Mouse (Mus musculus): ENCODE data around the gene Xxylt1. TPM values are rescaled to one million over a fixed set of nuclear protein-coding genes. Genes with fewer than 3 reads are reported as not detected.

Gene Xxylt1
- polyA plus RNA-seq, 1 experiment = 2.7 TPM

DNA sequence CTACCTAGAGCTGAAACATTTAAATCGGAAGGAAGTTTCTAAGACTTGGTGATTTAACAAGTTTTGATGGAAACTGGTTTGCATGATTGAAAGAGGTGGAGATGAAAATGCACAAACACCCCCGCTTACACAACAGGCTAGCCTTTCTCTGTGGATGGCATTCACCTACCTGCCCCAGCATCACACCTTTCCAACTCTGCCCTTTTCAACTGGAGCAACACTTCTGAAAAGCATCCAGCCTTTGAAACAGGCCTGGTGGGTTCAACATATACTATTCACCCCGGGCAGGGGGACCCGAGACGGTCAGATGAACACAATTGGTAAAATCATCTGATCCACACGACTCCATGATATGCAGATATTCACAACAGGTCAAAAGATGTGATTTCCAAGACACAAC, 659 bp upstream of the Xxylt1 start:
- Histone ChIP-seq H3K4me3 (replicated peaks; ENCODE audit: control insufficient read depth, low read depth, low read length) (no peak overlapping the region), H3K27ac (ENCODE audit: control insufficient read depth, insufficient read depth, low read depth, low read length, poor library complexity) (no peak overlapping the region), H3K4me1 (ENCODE audit: control insufficient read depth, insufficient read depth, low read length) (no peaks in the 10 kb centered on the region; the same call in 1 of the 2 replicates)
- TF ChIP-seq CTCF (IDR thresholded peaks at IDR 0.05; ENCODE audit: control insufficient read depth, insufficient read depth, low read length) (no peak), POLR2A (IDR thresholded peaks at IDR 0.05; ENCODE audit: borderline replicate concordance, control insufficient read depth, low read depth, low read length) (no peak)
- WGBS = 87% methylated on average over 6 of the region's 6 CpGs

DNA sequence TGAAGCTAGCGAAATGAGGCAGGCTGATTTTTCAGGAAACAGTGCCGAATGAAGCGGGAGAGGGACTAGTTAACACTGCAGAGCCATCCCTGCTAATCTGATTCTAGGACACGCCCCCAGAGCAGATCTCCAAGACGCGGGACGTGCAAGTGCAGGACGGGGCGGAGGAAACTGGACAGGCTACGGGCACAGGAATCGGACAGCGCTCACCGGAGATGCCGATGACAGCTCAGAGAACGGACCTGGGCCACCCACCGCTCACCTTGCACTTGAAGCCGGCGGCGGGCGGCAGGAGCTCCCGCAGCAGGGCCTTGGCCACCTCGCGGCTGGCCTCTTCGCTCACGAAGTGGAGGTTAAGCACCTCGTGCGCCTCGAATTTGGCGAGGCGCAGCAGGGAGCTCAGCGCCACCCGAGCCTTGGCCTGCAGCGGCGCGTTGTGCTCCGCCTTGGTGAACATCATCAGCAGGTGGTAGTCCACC, 620 bp downstream of the Xxylt1 start:
- no peaks in the 10 kb centered on the region; the same call in 1 of the 2 replicates for H3K4me1 ChIP-seq (ENCODE audit: control insufficient read depth, insufficient read depth, low read length)
- under 1% methylated on average over 36 of the region's 36 CpGs for WGBS
- H3K27ac ChIP-seq (ENCODE audit: control insufficient read depth, insufficient read depth, low read depth, low read length, poor library complexity) = peak overlapping the region; percentile 69
- no peak for TF ChIP-seq CTCF (IDR thresholded peaks at IDR 0.05; ENCODE audit: control insufficient read depth, insufficient read depth, low read length)
- TF ChIP-seq POLR2A (IDR thresholded peaks at IDR 0.05; ENCODE audit: borderline replicate concordance, control insufficient read depth, low read depth, low read length) = no peak
- H3K4me3 ChIP-seq (replicated peaks; ENCODE audit: control insufficient read depth, low read depth, low read length) = peak overlapping the region; percentile 69

- no peak overlapping the region for H3K27ac ChIP-seq (ENCODE audit: control insufficient read depth, insufficient read depth, low read depth, low read length, poor library complexity)
- H3K4me1 ChIP-seq (ENCODE audit: control insufficient read depth, insufficient read depth, low read length) = no peaks in the 10 kb centered on the region; the same call in 1 of the 2 replicates
- WGBS = 88% methylated on average over 5 of the region's 5 CpGs
- H3K4me3 ChIP-seq (replicated peaks; ENCODE audit: control insufficient read depth, low read depth, low read length) = no peak overlapping the region
- TF ChIP-seq POLR2A (IDR thresholded peaks at IDR 0.05; ENCODE audit: borderline replicate concordance, control insufficient read depth, low read depth, low read length) (no peak), CTCF (IDR thresholded peaks at IDR 0.05; ENCODE audit: control insufficient read depth, insufficient read depth, low read length) (no peak)
These were observed 3.8 kb downstream of the Xxylt1 start for GRCm38 (mm10) chr16:31077396-31077795.

DNA sequence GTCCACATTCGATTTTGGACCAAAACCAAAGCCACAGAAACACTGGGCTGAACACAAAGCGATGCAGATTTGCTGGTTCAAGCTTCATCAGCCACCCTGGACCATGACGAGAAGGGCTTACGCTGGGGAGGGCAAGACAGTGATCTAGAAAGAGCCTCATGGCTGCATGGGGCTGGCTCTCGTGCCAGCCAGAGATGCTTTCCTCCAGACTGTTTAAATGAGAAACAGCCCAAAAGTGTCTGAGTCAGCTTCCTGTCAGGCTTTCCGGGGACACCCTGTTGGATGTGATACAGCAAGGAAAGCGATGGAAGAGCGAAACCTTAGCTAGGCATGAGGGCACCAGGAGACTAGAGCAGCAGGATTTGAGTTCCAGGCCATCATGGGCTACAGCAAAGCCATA, 4.8 kb downstream of the Xxylt1 start:
- WGBS = 29% methylated on average over 8 of the region's 8 CpGs
- Histone ChIP-seq H3K4me1 (ENCODE audit: control insufficient read depth, insufficient read depth, low read length) (no peaks in the 10 kb centered on the region; the same call in 1 of the 2 replicates), H3K4me3 (replicated peaks; ENCODE audit: control insufficient read depth, low read depth, low read length) (no peak overlapping the region), H3K27ac (ENCODE audit: control insufficient read depth, insufficient read depth, low read depth, low read length, poor library complexity) (no peak overlapping the region)
- TF ChIP-seq CTCF (IDR thresholded peaks at IDR 0.05; ENCODE audit: control insufficient read depth, insufficient read depth, low read length) (no peak), POLR2A (IDR thresholded peaks at IDR 0.05; ENCODE audit: borderline replicate concordance, control insufficient read depth, low read depth, low read length) (no peak)

DNA sequence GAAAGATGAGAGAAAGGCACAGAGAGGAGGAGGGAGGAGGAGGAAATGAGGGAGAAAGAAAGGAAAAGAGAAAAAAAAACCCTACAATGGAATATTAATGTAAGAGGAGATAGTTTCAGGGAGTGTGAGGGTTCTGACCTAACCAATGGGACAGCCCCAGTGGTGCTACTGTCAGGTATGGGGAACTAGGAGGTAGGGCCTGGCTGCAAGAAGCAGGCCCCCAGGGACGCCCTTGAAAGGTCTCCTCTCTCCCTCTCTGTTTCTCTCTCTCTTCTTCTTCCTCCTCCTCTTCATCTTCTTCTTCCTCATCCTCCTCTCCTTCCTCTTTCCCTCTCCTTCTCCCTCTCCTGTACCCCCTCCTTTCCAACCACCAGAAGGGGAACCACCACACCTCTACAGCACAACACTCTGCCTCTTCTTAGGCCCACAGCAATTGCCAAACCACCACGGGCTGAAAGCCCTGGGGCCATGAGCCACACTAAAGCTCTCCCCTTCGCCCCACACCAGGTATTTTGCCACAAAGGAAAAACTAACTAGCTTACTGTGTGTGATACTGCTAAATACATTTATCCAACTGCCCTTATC, 6.8 kb downstream of the Xxylt1 start:
- TF ChIP-seq POLR2A (IDR thresholded peaks at IDR 0.05; ENCODE audit: borderline replicate concordance, control insufficient read depth, low read depth, low read length) = no peak
- TF ChIP-seq CTCF (IDR thresholded peaks at IDR 0.05; ENCODE audit: control insufficient read depth, insufficient read depth, low read length) = no peak
- Histone ChIP-seq H3K4me3 (replicated peaks; ENCODE audit: control insufficient read depth, low read depth, low read length) (no peak overlapping the region), H3K27ac (ENCODE audit: control insufficient read depth, insufficient read depth, low read depth, low read length, poor library complexity) (no peak overlapping the region), H3K4me1 (ENCODE audit: control insufficient read depth, insufficient read depth, low read length) (peaks cover 4% of the 10 kb centered on the region)
- WGBS = 24% methylated on average over 3 of the region's 3 CpGs

DNA sequence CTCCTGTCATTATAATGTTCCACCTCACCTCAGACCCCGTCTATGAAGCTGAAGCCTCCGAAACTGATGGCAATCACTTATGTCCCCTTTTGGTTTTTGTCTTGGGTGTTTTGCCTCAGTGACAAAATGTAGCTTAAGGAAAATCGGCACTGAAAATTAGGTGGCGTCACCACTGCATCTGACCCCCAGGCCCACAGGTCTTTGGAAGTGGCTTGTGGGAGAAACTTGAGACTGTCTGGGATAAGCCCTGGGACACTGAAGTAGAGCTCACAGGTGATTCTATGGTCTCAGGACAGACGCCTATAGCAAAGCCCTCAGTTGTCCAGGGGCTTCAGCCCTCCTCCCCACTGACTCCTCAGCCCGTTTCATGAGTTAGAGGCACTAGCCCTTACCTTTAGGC, 9.5 kb downstream of the Xxylt1 start:
- 83% methylated on average over 6 of the region's 6 CpGs for WGBS
- no peak for TF ChIP-seq POLR2A (IDR thresholded peaks at IDR 0.05; ENCODE audit: borderline replicate concordance, control insufficient read depth, low read depth, low read length)
- TF ChIP-seq CTCF (IDR thresholded peaks at IDR 0.05; ENCODE audit: control insufficient read depth, insufficient read depth, low read length) = no peak
- Histone ChIP-seq H3K4me1 (ENCODE audit: control insufficient read depth, insufficient read depth, low read length) (peaks cover 8% of the 10 kb centered on the region), H3K27ac (ENCODE audit: control insufficient read depth, insufficient read depth, low read depth, low read length, poor library complexity) (no peak overlapping the region), H3K4me3 (replicated peaks; ENCODE audit: control insufficient read depth, low read depth, low read length) (no peak overlapping the region)

DNA sequence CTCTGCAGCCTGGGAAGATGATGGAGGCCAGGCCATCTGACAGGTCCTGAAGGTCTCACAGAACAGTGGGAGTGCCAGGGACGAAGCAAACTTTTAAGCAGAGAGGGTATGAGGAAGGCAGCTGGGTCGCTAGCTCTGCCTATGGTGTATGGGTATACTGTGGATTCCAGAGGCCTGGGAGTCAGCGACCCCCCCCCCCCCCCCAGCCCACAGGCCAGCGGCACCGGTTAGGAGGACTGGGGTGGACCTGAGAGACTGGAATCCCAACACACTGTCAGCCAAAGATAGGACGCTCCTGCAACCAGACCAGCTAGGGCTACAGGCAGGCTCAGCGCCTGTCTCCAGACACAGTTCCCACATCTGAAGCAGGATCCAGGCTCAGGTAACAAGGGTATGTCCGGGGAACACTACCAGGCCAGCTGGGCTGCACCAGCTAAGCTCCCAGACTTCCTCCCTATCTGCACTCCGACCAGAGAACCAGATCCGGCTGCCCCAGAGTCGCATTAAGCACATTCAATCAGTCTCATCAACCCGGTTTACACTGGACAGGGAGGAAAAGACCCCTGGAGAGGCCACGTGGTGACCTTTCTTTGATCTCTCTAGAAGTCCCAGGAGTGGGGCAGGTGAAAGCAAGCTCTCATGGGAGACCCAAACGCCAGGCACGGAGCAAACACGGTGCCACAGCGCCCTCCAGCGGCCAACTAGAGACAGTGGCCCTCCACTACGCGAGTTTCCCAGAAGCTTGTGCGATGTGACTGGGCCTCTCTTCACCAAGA, 10.7 kb downstream of the Xxylt1 start:
- TF ChIP-seq CTCF (IDR thresholded peaks at IDR 0.05; ENCODE audit: control insufficient read depth, insufficient read depth, low read length) (peak; percentile 93), POLR2A (IDR thresholded peaks at IDR 0.05; ENCODE audit: borderline replicate concordance, control insufficient read depth, low read depth, low read length) (peak; percentile 34; the same call in 1 of the 2 replicates)
- Histone ChIP-seq H3K4me3 (replicated peaks; ENCODE audit: control insufficient read depth, low read depth, low read length) (no peak overlapping the region), H3K4me1 (ENCODE audit: control insufficient read depth, insufficient read depth, low read length) (peaks cover 13% of the 10 kb centered on the region), H3K27ac (ENCODE audit: control insufficient read depth, insufficient read depth, low read depth, low read length, poor library complexity) (no peak overlapping the region)
- 14% methylated on average over 21 of the region's 21 CpGs for WGBS
